Mouse (Mus musculus) kidney, postnatal 0 days (tissue): ENCODE measurements around the gene B3gnt6. TPM values are rescaled to one million over a fixed set of nuclear protein-coding genes. Genes with fewer than 3 reads are reported as not detected.

Experiments
- ATAC-seq: fragments of 200-750 bp; cut with Nextera tagmentation; replicated peaks from 2 replicates; pipeline ENCODE4 v1.8.0; 2017; ENCODE audit warnings: low read depth, moderate number of reproducible peaks, moderate TSS enrichment, moderate library complexity; ENCODE audit not compliant: low FRiP score
- DNase-seq: peaks from one replicate; pipeline ENCODE4 v3.0.0-alpha.2; 2016; ENCODE audit warnings: low spot score
- H3K27ac ChIP-seq: fragments of 300-500 bp; sonication (generic); 2 replicates; pipeline ENCODE4 v1.5.1; 2014; ENCODE audit warnings: mild to moderate bottlenecking
- H3K27me3 ChIP-seq: fragments of 300-500 bp; sonication (generic); 2 replicates; pipeline ENCODE4 v1.6.1; 2014; ENCODE audit warnings: low read length, mixed read lengths; ENCODE audit not compliant: insufficient read depth
- H3K36me3 ChIP-seq: fragments of 300-500 bp; sonication (generic); 2 replicates; pipeline ENCODE4 v1.6.1; 2014; ENCODE audit warnings: low read length, mixed read lengths; ENCODE audit not compliant: insufficient read depth
- H3K4me1 ChIP-seq: fragments of 300-500 bp; sonication (generic); replicated peaks from 2 replicates; pipeline ENCODE4 v1.6.1; 2014; ENCODE audit warnings: antibody characterized with exemption, low read length, mixed read lengths; ENCODE audit not compliant: insufficient read depth
- H3K4me2 ChIP-seq: fragments of 300-500 bp; sonication (generic); 2 replicates; pipeline ENCODE4 v1.6.1; 2014; ENCODE audit warnings: mild to moderate bottlenecking, low read length, moderate library complexity, mixed read lengths
- H3K4me3 ChIP-seq: fragments of 300-500 bp; sonication (generic); replicated peaks from 2 replicates; pipeline ENCODE4 v1.5.1; 2014; ENCODE audit warnings: low read depth, low read length
- H3K9ac ChIP-seq: fragments of 300-500 bp; sonication (generic); 2 replicates; pipeline ENCODE4 v1.6.1; 2014; ENCODE audit warnings: low read depth, low read length
- H3K9me3 ChIP-seq: fragments of 300-500 bp; sonication (generic); replicated peaks from 2 replicates; pipeline ENCODE4 v1.6.1; 2016; ENCODE audit warnings: low read length, inconsistent platforms, mixed read lengths
- CTCF ChIP-seq: IDR thresholded peaks from 2 replicates; pipeline ENCODE4 v1.5.1; 2016; ENCODE audit warnings: antibody characterized with exemption, low read depth, mild to moderate bottlenecking, moderate library complexity
- WGBS: fragments of 180-500 bp; shearing (Covaris S2); extraction: QIAGEN DNeasy Blood & Tissue Kit; methylation state at CpG from one replicate; pipeline ENCODE4 v1.1.7; 2014; 5-methylcytosine and 5-hydroxymethylcytosine counted together
- polyA plus RNA-seq: library from polyadenylated mRNA; unstranded; fragments of >200 nt; fragmentation: Nextera tagmentation; extraction: Ambion mirVana; gene quantifications from 2 replicates; pipeline ENCODE4 v1.2.1, GENCODE M21; 2015

The B3gnt6 gene
- polyA plus RNA-seq, 1 experiment from 2014 or later = 0.20 TPM

DNA sequence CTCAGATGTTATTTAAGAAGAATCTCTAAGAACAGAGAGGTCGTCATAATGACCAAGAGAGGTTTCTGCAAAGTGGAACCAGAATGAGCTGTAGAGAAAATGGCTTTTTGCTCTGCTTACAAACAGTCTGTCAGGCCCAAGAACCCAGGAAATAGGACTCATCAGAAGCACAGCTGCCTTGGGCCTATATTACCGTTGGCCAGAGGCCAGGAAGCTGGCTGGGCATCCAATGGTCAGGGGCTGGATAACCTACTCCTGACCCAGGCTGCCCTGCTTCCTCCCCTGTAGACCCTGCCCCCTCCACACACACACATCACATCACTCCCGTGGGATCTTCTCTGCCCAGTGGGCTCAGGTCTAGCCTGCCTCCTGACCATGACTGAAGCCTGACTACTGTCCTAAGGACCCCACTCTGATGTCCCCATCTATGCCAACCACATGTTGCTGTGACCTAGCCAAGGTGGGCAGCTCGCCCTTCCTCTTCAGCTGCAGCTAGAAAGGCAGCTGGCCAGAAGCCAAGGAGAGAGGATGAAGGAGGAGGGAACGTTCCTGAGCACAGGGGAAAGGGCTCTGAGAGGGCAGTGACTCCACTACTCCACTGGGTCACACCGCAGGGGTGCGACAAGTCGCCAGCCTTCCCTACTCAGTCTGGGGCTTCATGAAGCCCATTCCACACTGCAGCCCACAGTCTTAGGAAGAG lies 39.1 kb downstream of the B3gnt6 start:
- DNase-seq (no peak), ATAC-seq (no peak)
- Histone ChIP-seq H3K27me3 (no peaks in the 10 kb centered on the region), H3K9ac (no peak overlapping the region), H3K4me2 (no peak overlapping the region), H3K4me3 (no peak overlapping the region), H3K4me1 (peaks cover 42% of the 10 kb centered on the region), H3K9me3 (no peaks in the 10 kb centered on the region), H3K36me3 (no peaks in the 10 kb centered on the region), H3K27ac (peak overlapping the region; percentile 83)
- 27% methylated on average over 8 of the region's 8 CpGs for WGBS
- no peak for TF ChIP-seq CTCF

GRCm38 (mm10) chr7:98158481-98158880 lies 40.8 kb downstream of the B3gnt6 start:
- H3K27ac ChIP-seq = peak overlapping the region; percentile 83

DNA sequence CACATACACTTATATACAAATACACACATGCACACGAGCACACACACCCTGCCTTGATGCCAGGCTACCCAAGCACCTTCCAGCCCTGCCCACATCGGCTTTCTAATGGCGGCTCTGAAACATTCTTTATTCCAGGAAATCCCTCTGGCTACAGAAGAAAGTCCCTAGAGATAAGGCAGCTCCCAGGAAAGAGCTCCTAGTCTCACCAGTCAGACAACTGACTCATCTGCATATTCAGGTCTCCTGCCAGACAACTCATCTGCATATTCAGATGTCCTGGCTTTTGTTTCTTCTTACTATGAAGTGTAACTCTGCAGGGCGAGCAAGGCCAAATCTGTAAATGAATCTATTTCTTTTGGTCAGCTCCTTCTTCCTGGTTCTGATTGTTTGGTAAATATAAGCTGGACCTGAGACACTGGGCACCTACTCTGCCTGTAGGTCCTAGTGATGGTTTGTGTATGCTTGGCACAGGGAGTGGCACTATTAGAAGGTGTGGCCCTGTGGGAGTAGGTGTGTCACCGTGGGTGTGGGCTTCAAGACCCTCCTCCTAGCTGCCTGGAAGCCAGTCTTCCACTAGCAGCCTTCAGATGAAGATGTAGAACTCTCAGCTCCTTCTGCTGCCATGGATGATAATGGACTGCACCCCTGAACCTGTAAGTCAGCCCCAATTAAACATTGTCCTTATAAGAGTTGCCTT lies 41.5 kb downstream of the B3gnt6 start:
- Histone ChIP-seq H3K27me3 (no peaks in the 10 kb centered on the region), H3K4me3 (no peak overlapping the region), H3K9ac (no peak overlapping the region), H3K27ac (peak overlapping the region; percentile 70), H3K4me1 (peaks cover 31% of the 10 kb centered on the region; the same call in 1 of the 2 replicates), H3K9me3 (no peaks in the 10 kb centered on the region), H3K4me2 (no peak overlapping the region), H3K36me3 (no peaks in the 10 kb centered on the region)
- DNase-seq = no peak
- 59% methylated on average over 5 of the region's 5 CpGs for WGBS
- TF ChIP-seq CTCF = no peak
- ATAC-seq = no peak

More at GRCm38 (mm10) chr7:98158481-98158880, 40.8 kb downstream of the B3gnt6 start:
- Histone ChIP-seq H3K4me2 (no peak overlapping the region), H3K4me3 (no peak overlapping the region), H3K4me1 (peaks cover 30% of the 10 kb centered on the region; the same call in 1 of the 2 replicates), H3K9ac (no peak overlapping the region), H3K27me3 (no peaks in the 10 kb centered on the region), H3K9me3 (no peaks in the 10 kb centered on the region), H3K36me3 (no peaks in the 10 kb centered on the region)
- TF ChIP-seq CTCF = no peak
- ATAC-seq = peak; percentile 76
- WGBS = 32% methylated on average over 8 of the region's 8 CpGs
- DNase-seq = no peak

DNA sequence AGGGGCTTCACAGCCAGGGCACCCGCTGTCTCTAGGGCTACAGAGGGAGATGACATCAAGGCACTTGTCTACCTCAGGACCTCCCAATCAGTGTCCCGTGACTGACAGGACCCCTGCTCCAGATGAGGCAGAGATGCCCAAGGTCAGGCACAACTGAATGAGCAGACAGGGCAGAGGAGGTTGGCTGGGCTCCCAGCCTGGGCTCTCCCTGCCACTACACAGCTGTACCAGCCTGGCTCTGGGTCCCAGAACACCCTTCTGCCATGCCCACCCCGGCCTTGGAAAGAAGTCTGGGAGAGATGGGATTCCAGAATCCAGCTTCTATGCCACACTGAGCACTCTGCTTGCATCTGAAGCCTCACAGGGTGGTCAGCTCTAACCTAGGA lies 43.0 kb downstream of the B3gnt6 start:
- no peak for DNase-seq
- ATAC-seq = no peak
- Histone ChIP-seq H3K9ac (no peak overlapping the region), H3K4me2 (no peak overlapping the region), H3K4me3 (no peak overlapping the region), H3K27ac (peak overlapping the region; percentile 2), H3K9me3 (no peaks in the 10 kb centered on the region), H3K4me1 (peaks cover 32% of the 10 kb centered on the region; the same call in 1 of the 2 replicates), H3K27me3 (no peaks in the 10 kb centered on the region), H3K36me3 (no peaks in the 10 kb centered on the region)
- TF ChIP-seq CTCF = no peak
- WGBS = 64% methylated on average over 3 of the region's 3 CpGs

GRCm38 (mm10) chr7:98155546-98156279 lies 43.6 kb downstream of the B3gnt6 start:
- Histone ChIP-seq H3K4me2 (no peak overlapping the region), H3K36me3 (no peaks in the 10 kb centered on the region), H3K9ac (no peak overlapping the region), H3K9me3 (no peaks in the 10 kb centered on the region), H3K27ac (peak overlapping the region; percentile 2; the same call in 1 of the 2 replicates), H3K4me1 (peaks cover 32% of the 10 kb centered on the region; the same call in 1 of the 2 replicates), H3K4me3 (no peak overlapping the region), H3K27me3 (no peaks in the 10 kb centered on the region)
- ATAC-seq (0 out of 2 replicates have a peak, but pooled peaks have one; percentile 23), DNase-seq (peak; percentile 87)
- TF ChIP-seq CTCF = peak; percentile 88
- 23% methylated on average over 7 of the region's 8 CpGs for WGBS

GRCm38 (mm10) chr7:98153892-98154291 lies 45.4 kb downstream of the B3gnt6 start:
- no peak for ATAC-seq
- no peaks in the 10 kb centered on the region for H3K36me3 ChIP-seq
- no peak for DNase-seq

More at GRCm38 (mm10) chr7:98153892-98154291, 45.4 kb downstream of the B3gnt6 start:
- Histone ChIP-seq H3K4me2 (no peak overlapping the region), H3K9me3 (no peaks in the 10 kb centered on the region), H3K27me3 (no peaks in the 10 kb centered on the region), H3K9ac (no peak overlapping the region), H3K4me1 (peaks cover 28% of the 10 kb centered on the region; the same call in 1 of the 2 replicates), H3K27ac (no peak overlapping the region), H3K4me3 (no peak overlapping the region)
- TF ChIP-seq CTCF = no peak
- 79% methylated on average over 5 of the region's 5 CpGs for WGBS
